Mouse (Mus musculus) central nervous system, embryonic 14 days (tissue): ENCODE measurements around the gene Cebpb. TPM values are rescaled to one million over a fixed set of nuclear protein-coding genes. Genes with fewer than 3 reads are reported as not detected.

Experiments
- polyA plus RNA-seq: library from polyadenylated mRNA; depleted of rRNA; stranded (reverse); fragments of >200 nt; gene quantifications from 2 replicates; pipeline ENCODE4 v1.2.3, GENCODE M21; 2012; rRNA removed

The Cebpb gene
- polyA plus RNA-seq = 6.7 and 14.0 TPM in 2 replicates

GRCm38 (mm10) chr2:167688498-167689451, at the start of gene Cebpb:
Gene Cebpb (plus strand): TSS chr2:167688915.

GRCm38 (mm10) chr2:167661270-167662203, 27.2 kb upstream of the Cebpb start, which contains the start of gene Gm20431:
Gene Gm20431 (minus strand): TSS chr2:167661496.

DNA sequence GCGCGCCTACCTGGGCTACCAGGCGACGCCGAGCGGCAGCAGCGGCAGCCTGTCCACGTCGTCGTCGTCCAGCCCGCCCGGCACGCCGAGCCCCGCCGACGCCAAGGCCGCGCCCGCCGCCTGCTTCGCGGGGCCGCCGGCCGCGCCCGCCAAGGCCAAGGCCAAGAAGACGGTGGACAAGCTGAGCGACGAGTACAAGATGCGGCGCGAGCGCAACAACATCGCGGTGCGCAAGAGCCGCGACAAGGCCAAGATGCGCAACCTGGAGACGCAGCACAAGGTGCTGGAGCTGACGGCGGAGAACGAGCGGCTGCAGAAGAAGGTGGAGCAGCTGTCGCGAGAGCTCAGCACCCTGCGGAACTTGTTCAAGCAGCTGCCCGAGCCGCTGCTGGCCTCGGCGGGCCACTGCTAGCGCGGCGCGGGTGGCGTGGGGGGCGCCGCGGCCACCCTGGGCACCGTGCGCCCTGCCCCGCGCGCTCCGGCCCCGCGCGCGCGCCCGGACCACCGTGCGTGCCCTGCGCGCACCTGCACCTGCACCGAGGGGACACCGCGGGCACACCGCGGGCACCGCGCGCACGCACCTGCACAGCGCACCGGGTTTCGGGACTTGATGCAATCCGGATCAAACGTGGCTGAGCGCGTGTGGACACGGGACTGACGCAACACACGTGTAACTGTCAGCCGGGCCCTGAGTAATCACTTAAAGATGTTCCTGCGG, 945 bp downstream of the Cebpb start, which contains the start of gene Tmem189:
Gene Tmem189, minus strand, starts transcription at position 322 of the 718 bp plus-strand sequence.

Other genes starting within 250 kb of the Cebpb start
- 120 and 139 TPM in 2 replicates for gene Rnf114, start 196.3 kb upstream of the Cebpb start, polyA plus RNA-seq
- 32.2 and 36.4 TPM in 2 replicates for gene Spata2, start 196.0 kb upstream of the Cebpb start, polyA plus RNA-seq
- 10.1 and 29.1 TPM in 2 replicates for gene Snai1, start 150.7 kb upstream of the Cebpb start, polyA plus RNA-seq
- 134 and 153 TPM in 2 replicates for gene Ube2v1, start 56.8 kb upstream of the Cebpb start, polyA plus RNA-seq
- 5.6 and 6.7 TPM in 2 replicates for gene Gm20431, start 27.4 kb upstream of the Cebpb start, polyA plus RNA-seq
- gene Tmem189, start 907 bp downstream of the Cebpb start, polyA plus RNA-seq = 42.3 and 49.6 TPM in 2 replicates
- 48.5 and 54.4 TPM in 2 replicates for gene Ptpn1, start 243.1 kb downstream of the Cebpb start, polyA plus RNA-seq